Mouse (Mus musculus): Measurements from ENCODE around the gene Fosb.
A peak's percentile ranks its signal among the peaks of the same experiment; 100 is the strongest.

Fosb gene

GRCm38 (mm10) chr7:19309884-19310641 lies at the start of gene Fosb:
Gene Fosb (minus strand): TSS chr7:19310051.
- DNase-seq (ENCODE audit: extremely low read depth, insufficient read length, low spot score): peak; percentile 93

GRCm38 (mm10) chr7:19359299-19359891 lies 49.5 kb upstream of the Fosb start, which contains the start of the genes Cd3eap and Ppp1r13l:
Gene Cd3eap (minus strand): TSS chr7:19359483.
Gene Ppp1r13l (plus strand): TSS chr7:19359749.
- peak; percentile 80 for DNase-seq (ENCODE audit: extremely low read depth, insufficient read length, low spot score)

GRCm38 (mm10) chr7:19358634-19359033 lies 48.8 kb upstream of the Fosb start:
- DNase-seq (ENCODE audit: extremely low read depth, insufficient read length, low spot score): no peak

GRCm38 (mm10) chr7:19357381-19358375 lies 47.8 kb upstream of the Fosb start:
- DNase-seq (ENCODE audit: extremely low read depth, insufficient read length, low spot score): no peak

GRCm38 (mm10) chr7:19356311-19356710 lies 46.5 kb upstream of the Fosb start:
- DNase-seq (ENCODE audit: extremely low read depth, insufficient read length, low spot score): no peak

- DNase-seq (ENCODE audit: extremely low read depth, insufficient read length, low spot score): no peak
Measured at GRCm38 (mm10) chr7:19354991-19355390, 45.1 kb upstream of the Fosb start.

- DNase-seq (ENCODE audit: extremely low read depth, insufficient read length, low spot score): no peak
Measured at GRCm38 (mm10) chr7:19350221-19350620, 40.4 kb upstream of the Fosb start.

GRCm38 (mm10) chr7:19349188-19349915 lies 39.5 kb upstream of the Fosb start:
- DNase-seq (ENCODE audit: extremely low read depth, insufficient read length, low spot score): no peak

GRCm38 (mm10) chr7:19344938-19345471 lies 35.2 kb upstream of the Fosb start:
- peak; percentile 95 for DNase-seq (ENCODE audit: extremely low read depth, insufficient read length, low spot score)

GRCm38 (mm10) chr7:19344237-19344847 lies 34.5 kb upstream of the Fosb start, which contains the start of gene Ercc1:
Gene Ercc1 (plus strand): TSS chr7:19344778.
- peak; percentile 85 for DNase-seq (ENCODE audit: extremely low read depth, insufficient read length, low spot score)

- DNase-seq (ENCODE audit: extremely low read depth, insufficient read length, low spot score): peak; percentile 68
Measured at GRCm38 (mm10) chr7:19343210-19343808, 33.5 kb upstream of the Fosb start.

GRCm38 (mm10) chr7:19342481-19343027 lies 32.7 kb upstream of the Fosb start:
- DNase-seq (ENCODE audit: extremely low read depth, insufficient read length, low spot score): peak; percentile 74

- peak; percentile 54 for DNase-seq (ENCODE audit: extremely low read depth, insufficient read length, low spot score)
Measured at GRCm38 (mm10) chr7:19341761-19342409, 32.0 kb upstream of the Fosb start.

- DNase-seq (ENCODE audit: extremely low read depth, insufficient read length, low spot score): no peak
Measured at GRCm38 (mm10) chr7:19341250-19341649, 31.4 kb upstream of the Fosb start.

- peak; percentile 36 for DNase-seq (ENCODE audit: extremely low read depth, insufficient read length, low spot score)
Measured at GRCm38 (mm10) chr7:19338596-19338995, 28.7 kb upstream of the Fosb start.

- DNase-seq (ENCODE audit: extremely low read depth, insufficient read length, low spot score): no peak
Measured at GRCm38 (mm10) chr7:19338060-19338459, 28.2 kb upstream of the Fosb start.

GRCm38 (mm10) chr7:19337122-19337521 lies 27.3 kb upstream of the Fosb start:
- no peak for DNase-seq (ENCODE audit: extremely low read depth, insufficient read length, low spot score)

- no peak for DNase-seq (ENCODE audit: extremely low read depth, insufficient read length, low spot score)
Measured at GRCm38 (mm10) chr7:19335583-19335982, 25.7 kb upstream of the Fosb start.

Measured in 3134 (cell line).